Mouse (Mus musculus) right cerebral cortex, postnatal 4 days (tissue): ENCODE data around the gene Btbd17.

Experiments
- DNase-seq: peaks from one replicate; pipeline ENCODE4 v3.0.0-alpha.2; 2022

The Btbd17 gene

DNA sequence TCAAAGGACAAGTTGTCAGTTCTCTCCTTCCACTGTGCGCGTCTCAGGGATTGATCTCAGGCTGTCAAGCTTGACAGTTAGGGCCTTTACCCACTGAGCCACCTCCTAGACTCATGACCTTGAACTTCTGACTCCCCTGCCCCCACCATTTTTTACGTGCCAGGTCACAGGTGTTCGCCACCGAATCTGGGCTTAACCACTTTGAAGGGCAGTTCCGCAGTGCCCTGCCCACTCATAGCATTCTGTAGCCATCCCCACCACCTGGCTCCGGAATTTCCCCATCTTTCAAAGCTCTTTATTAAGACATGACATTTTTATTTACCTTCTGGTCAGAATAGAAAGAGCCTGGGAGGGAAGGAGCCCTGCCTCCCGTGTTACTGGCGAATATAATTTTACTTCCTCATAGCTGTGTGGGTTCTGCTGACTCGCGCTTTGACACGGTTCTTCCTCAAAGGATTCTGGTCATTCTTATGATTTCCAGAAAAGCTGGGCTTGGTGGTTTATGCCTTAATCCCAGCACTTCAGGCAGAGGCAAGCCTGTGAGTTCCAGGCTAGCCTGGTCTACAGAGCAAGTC, 48.1 kb downstream of the Btbd17 start:
- no peak for DNase-seq

DNA sequence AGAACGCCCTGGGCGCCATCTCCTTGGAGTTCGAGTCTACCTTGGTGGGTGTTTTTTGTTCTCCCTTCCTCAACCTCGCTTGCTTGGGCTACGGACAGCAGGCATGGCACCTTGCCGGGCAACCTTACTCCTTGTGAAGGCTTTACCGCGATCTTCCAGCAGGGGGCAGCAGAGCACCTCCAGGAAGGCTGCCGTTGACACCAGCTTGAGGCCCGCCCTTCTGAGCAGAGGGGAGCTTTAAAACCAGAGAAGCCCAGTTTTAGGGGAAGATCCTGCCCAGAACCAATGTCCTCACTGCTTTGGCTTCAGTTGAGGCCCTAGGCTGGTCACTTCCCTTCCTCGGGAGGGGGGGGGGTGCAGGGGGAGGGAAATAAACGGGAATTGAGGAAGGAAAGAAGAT, 50.6 kb downstream of the Btbd17 start:
- DNase-seq, result peak; percentile 99

DNA sequence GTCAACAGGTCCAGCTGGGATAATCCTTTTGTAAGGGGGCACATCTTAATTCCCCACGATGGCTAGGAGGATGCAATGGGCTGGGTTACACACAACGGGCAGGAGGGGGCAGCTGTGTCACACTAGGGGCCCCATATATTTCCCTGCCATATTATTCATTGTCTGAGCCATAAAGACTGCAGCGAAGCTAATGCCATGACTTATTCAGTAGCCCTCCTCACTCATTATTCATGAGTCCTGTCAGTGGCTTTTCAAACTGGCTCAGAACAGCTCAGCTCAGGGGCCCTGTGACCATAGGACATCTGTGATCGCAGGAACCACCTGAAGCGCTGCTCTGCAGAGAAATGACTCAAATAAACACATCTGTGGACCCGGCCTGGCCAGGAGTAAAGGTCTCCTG, 54.3 kb downstream of the Btbd17 start:
- no peak for DNase-seq
